Mouse (Mus musculus) stomach, postnatal 0 days (tissue): ENCODE data around the gene Nolc1. TPM values are rescaled to one million over a fixed set of nuclear protein-coding genes. Genes with fewer than 3 reads are reported as not detected.
A peak's percentile ranks its signal among the peaks of the same experiment; 100 is the strongest.

ENCODE experiments used
- ATAC-seq: fragments of 200-750 bp; cut with Nextera tagmentation; 2 replicates; pipeline ENCODE4 v1.8.0; 2017; ENCODE audit not compliant: low FRiP score, low TSS enrichment
- DNase-seq: peaks from one replicate; pipeline ENCODE4 v3.0.0-alpha.2; 2016; ENCODE audit warnings: low spot score
- H3K27ac ChIP-seq: fragments of 300-500 bp; sonication (generic); replicated peaks from 2 replicates; pipeline ENCODE4 v1.5.1; 2014; ENCODE audit warnings: mild to moderate bottlenecking, control low read depth
- H3K27me3 ChIP-seq: fragments of 300-500 bp; sonication (generic); 2 replicates; pipeline ENCODE4 v1.6.1; 2014; ENCODE audit warnings: low read length; ENCODE audit not compliant: control insufficient read depth, insufficient read depth
- H3K36me3 ChIP-seq: fragments of 300-500 bp; sonication (generic); 2 replicates; pipeline ENCODE4 v1.6.1; 2014; ENCODE audit warnings: low read length, mixed read lengths; ENCODE audit not compliant: control insufficient read depth, insufficient read depth
- H3K4me1 ChIP-seq: fragments of 300-500 bp; sonication (generic); replicated peaks from 2 replicates; pipeline ENCODE4 v1.6.1; 2014; ENCODE audit warnings: antibody characterized with exemption; ENCODE audit not compliant: control insufficient read depth, insufficient read depth
- H3K4me2 ChIP-seq: fragments of 300-500 bp; sonication (generic); replicated peaks from 2 replicates; pipeline ENCODE4 v1.6.1; 2014; ENCODE audit warnings: low read depth, mild to moderate bottlenecking, control low read depth, moderate library complexity
- H3K4me3 ChIP-seq: fragments of 300-500 bp; sonication (generic); 2 replicates; pipeline ENCODE4 v1.5.1; 2014; ENCODE audit warnings: low read depth, low read length, control low read depth
- H3K9ac ChIP-seq: fragments of 300-500 bp; sonication (generic); 2 replicates; pipeline ENCODE4 v1.6.1; 2014; ENCODE audit warnings: mild to moderate bottlenecking, low read length, control low read depth, mixed read lengths
- H3K9me3 ChIP-seq: fragments of 300-500 bp; sonication (generic); 2 replicates; pipeline ENCODE4 v1.6.1; 2016; ENCODE audit warnings: low read length; ENCODE audit not compliant: control insufficient read depth
- CTCF ChIP-seq: IDR thresholded peaks from 2 replicates; pipeline ENCODE4 v1.5.1; 2016; ENCODE audit warnings: antibody characterized with exemption, low read depth, mild to moderate bottlenecking, moderate library complexity
- EP300 ChIP-seq: optimal IDR thresholded peaks from 2 replicates; pipeline ENCODE3; 2016; ENCODE audit warnings: antibody characterized with exemption
- WGBS: fragments of 180-500 bp; shearing (Covaris S2); extraction: QIAGEN DNeasy Blood & Tissue Kit; methylation state at CpG from one replicate; pipeline ENCODE4 v1.1.7; 2014; 5-methylcytosine and 5-hydroxymethylcytosine counted together
- polyA plus RNA-seq: library from polyadenylated mRNA; unstranded; fragments of >200 nt; fragmentation: Nextera tagmentation; extraction: Ambion mirVana; gene quantifications from 2 replicates; pipeline ENCODE4 v1.2.1, GENCODE M21; 2015

Nolc1 gene
- polyA plus RNA-seq, 1 experiment from 2014 or later = 36.1 TPM

DNA sequence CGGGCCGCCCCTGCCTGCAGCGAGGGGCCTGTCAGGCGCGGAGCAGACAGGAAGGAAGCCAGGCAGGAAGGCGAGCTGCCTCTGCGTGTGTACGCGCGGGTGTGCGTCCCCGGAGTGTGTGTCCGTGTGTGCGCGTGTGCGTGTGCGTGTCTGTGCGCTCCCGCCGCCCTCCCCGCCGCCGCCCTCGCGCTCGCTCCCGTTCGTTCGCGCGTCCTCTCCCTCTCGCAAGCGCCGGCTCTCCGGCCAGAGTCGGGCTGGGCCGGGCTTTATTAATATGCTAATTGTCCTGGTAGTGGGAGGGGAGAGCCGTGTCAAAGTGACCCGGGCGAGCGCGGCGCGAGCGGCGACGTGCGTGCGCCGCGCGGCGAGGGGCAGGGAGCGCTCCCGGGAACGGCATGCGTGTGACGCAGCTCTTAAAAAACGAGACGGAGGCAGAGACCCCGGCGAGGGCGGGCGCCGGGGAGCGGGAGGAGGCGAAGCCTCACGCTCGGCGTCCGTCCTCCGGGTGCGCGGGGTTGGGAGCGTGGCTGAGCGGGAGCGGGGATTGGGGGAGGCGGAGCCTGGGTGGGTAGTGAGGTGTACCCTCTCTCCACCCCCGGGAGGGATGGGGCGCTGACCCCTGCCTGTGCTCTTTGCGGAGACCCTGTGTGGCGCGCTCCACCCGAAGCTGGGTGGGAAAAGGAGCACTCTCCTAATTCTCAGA, 30.5 kb upstream of the Nolc1 start, which contains the start of gene Ldb1:
Ldb1 (minus strand) TSS at position 222 of the 703 bp plus-strand sequence.
- H3K36me3 ChIP-seq = no peaks in the 10 kb centered on the region
- H3K4me2 ChIP-seq = peak within 1 kb of the TSS; percentile 66
- peaks cover 21% of the 10 kb centered on the region for H3K4me1 ChIP-seq
- DNase-seq (peak; percentile 91), ATAC-seq (peak; percentile 82)
- H3K27ac ChIP-seq = peak within 1 kb of the TSS; percentile 99
- TF ChIP-seq EP300 = peak; percentile 52
- no peak for TF ChIP-seq CTCF
- peak within 1 kb of the TSS; percentile 98 for H3K9ac ChIP-seq
- 1% methylated on average over 70 of the region's 84 CpGs for WGBS
- H3K4me3 ChIP-seq = peak within 1 kb of the TSS; percentile 90
- no peaks in the 10 kb centered on the region for H3K27me3 ChIP-seq
- H3K9me3 ChIP-seq = no peaks in the 10 kb centered on the region

- peak; percentile 64 for ATAC-seq
- H3K27me3 ChIP-seq = no peaks in the 10 kb centered on the region
- TF ChIP-seq CTCF (peak; percentile 9; the same call in 1 of the 2 replicates), EP300 (no peak)
- DNase-seq = peak; percentile 66
- H3K4me3 ChIP-seq = peak overlapping the region; percentile 90
- no peaks in the 10 kb centered on the region for H3K9me3 ChIP-seq
- H3K4me2 ChIP-seq = peak overlapping the region; percentile 66
- H3K36me3 ChIP-seq = no peaks in the 10 kb centered on the region
- 0% methylated on average over 6 of the region's 7 CpGs for WGBS
- H3K27ac ChIP-seq = peak overlapping the region; percentile 99
- peak overlapping the region; percentile 98 for H3K9ac ChIP-seq
- peaks cover 17% of the 10 kb centered on the region for H3K4me1 ChIP-seq
These were observed 29.9 kb upstream of the Nolc1 start for GRCm38 (mm10) chr19:46045696-46046311.

GRCm38 (mm10) chr19:46046621-46047025, 29.0 kb upstream of the Nolc1 start:
- Histone ChIP-seq H3K4me1 (peaks cover 10% of the 10 kb centered on the region), H3K4me2 (peak overlapping the region; percentile 66), H3K27me3 (no peaks in the 10 kb centered on the region), H3K9me3 (no peaks in the 10 kb centered on the region), H3K36me3 (no peaks in the 10 kb centered on the region), H3K9ac (no peak overlapping the region), H3K4me3 (peak overlapping the region; percentile 90; the same call in 1 of the 2 replicates), H3K27ac (peak overlapping the region; percentile 99)
- no peak for TF ChIP-seq EP300
- TF ChIP-seq CTCF = peak; percentile 46; the same call in 1 of the 2 replicates
- ATAC-seq = no peak
- 4% methylated on average over 10 of the region's 10 CpGs for WGBS
- no peak for DNase-seq

GRCm38 (mm10) chr19:46047426-46047825, 28.2 kb upstream of the Nolc1 start:
- no peaks in the 10 kb centered on the region for H3K9me3 ChIP-seq
- ATAC-seq (no peak), DNase-seq (no peak)
- no peak overlapping the region for H3K27ac ChIP-seq
- no peaks in the 10 kb centered on the region for H3K36me3 ChIP-seq
- no peak overlapping the region for H3K4me3 ChIP-seq
- no peak for TF ChIP-seq EP300
- TF ChIP-seq CTCF = no peak
- no peak overlapping the region for H3K9ac ChIP-seq
- no peaks in the 10 kb centered on the region for H3K27me3 ChIP-seq
- H3K4me1 ChIP-seq = peaks cover 7% of the 10 kb centered on the region
- H3K4me2 ChIP-seq = no peak overlapping the region
- 84% methylated on average over 2 of the region's 2 CpGs for WGBS

DNA sequence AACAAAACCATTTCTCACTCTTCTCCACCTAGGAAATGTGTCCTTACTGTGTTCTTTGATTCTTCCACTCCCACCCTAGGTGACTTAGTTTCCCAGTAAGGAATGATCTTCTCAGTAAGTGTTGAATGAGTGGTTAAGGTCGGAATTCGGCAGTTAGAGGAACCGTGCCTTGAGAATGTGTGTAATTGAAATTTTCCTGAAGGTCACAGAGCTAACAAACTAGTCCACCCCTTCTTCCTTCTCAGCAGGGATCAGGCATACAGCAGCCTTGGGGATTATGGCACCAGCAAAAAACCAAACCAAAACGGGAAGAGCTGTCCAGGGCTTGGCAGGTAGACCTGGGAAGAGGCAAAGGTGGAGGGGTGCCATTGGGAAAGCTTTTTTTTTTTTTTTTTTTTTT, 26.5 kb upstream of the Nolc1 start:
- TF ChIP-seq CTCF = no peak
- no peak for TF ChIP-seq EP300
- ATAC-seq (no peak), DNase-seq (no peak)
- 62% methylated on average over 4 of the region's 4 CpGs for WGBS
- H3K9me3 ChIP-seq = no peaks in the 10 kb centered on the region
- H3K4me2 ChIP-seq = no peak overlapping the region
- H3K4me1 ChIP-seq = 0 out of 2 replicates have a peak, but pooled peaks cover 2% of the 10 kb centered on the region
- H3K27ac ChIP-seq = no peak overlapping the region
- H3K36me3 ChIP-seq = no peaks in the 10 kb centered on the region
- no peak overlapping the region for H3K9ac ChIP-seq
- H3K4me3 ChIP-seq = no peak overlapping the region
- no peaks in the 10 kb centered on the region for H3K27me3 ChIP-seq

DNA sequence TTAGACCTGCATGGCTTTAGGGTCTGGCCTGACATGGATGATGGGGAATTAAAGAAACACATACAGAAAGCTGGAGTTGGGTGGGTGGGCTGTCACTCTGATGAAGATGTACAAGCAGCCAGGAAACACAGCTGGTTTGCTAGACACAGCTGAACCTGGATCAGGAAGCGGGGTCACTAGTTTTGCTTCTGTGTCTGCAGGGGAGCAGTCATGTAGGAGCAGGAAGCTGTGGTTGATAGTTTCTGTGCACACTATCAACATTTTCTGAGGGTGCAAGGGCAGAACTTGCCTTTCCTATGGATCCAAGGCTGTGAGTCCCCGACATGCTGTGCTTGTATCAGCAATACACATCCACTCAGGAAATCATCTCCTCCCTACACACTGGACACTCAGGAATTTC, 25.2 kb upstream of the Nolc1 start:
- ATAC-seq (no peak), DNase-seq (no peak)
- no peaks in the 10 kb centered on the region for H3K9me3 ChIP-seq
- 78% methylated on average over 2 of the region's 2 CpGs for WGBS
- H3K27ac ChIP-seq = no peak overlapping the region
- H3K36me3 ChIP-seq = no peaks in the 10 kb centered on the region
- no peak for TF ChIP-seq CTCF
- TF ChIP-seq EP300 = no peak
- H3K4me2 ChIP-seq = no peak overlapping the region
- 0 out of 2 replicates have a peak, but pooled peaks cover 2% of the 10 kb centered on the region for H3K4me1 ChIP-seq
- no peak overlapping the region for H3K4me3 ChIP-seq
- H3K27me3 ChIP-seq = no peaks in the 10 kb centered on the region
- no peak overlapping the region for H3K9ac ChIP-seq
